Mouse (Mus musculus) left cerebral cortex, adult 8-10 months (tissue): ENCODE measurements at regions not wholly inside any gene's neighbourhood (a gene's known extent, or its start where the extent isn't known, plus 50 kb on each side); places are given as distances from the start of the nearest gene placed in this dataset.

Source experiments
- DNase-seq, 2 experiments: peaks; one replicate each; pipeline ENCODE4 v3.0.0; 2022; ENCODE audit warnings: low spot score in 2 of 2

DNA sequence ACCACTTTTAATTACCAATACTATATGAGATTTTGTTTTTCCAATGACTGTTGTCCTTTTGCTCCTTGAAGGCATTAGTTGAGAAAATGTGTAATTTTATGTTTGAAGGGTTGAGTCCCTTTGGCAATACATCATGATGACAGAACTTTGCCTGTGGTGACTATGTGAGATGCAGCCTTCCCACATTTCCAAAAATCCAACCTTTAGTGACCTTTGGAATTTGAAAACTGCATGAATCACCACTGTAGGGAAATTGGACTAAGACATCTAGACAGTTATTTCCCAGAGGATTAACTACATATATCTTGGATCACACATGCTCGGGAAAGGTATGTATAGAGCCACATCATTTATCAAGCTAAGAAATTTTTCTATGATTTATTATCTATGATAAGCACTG is 57.7 kb downstream of the Fbxo5 start:
- no peak for DNase-seq

DNA sequence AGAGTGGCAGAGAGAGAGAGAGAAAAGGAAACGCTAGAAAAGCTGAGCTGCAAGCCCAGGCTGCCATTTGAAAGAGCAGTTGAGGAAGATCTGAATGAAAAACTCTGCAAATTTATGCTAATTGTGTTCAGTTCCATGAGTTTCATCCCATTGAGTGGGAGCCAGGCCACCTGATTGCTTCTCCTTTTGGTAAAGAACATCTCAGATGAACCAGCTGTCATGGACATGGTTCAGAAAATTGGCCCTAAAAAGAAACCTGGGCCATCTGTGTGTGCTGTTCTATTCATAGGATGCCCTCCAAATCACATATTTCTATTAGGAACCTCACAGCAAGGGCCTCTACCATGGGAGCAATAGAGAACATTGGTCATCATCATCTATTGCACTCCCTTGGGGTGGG is 70.3 kb downstream of the Fbxo5 start:
- peak in 1 of 2 experiments; percentile 28 for DNase-seq

DNA sequence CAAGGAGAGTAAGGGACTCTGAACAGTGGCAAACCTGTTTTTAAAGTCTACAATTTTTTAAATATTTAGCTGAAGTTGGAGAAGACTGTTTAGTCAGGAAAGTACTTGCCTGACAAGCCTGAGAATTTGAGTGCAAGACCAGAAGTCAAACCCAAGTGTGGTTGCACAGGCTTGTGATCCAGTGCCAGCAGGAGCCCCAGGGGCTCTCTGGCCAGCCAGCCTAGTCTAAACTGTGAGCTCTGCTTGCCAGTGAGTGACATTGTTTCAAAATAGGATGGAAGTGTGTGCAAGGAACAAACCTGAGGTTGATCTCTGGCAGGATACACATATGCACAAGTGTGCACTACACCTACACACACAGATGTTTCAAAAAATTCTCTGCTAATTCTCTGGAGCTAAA is 60.8 kb downstream of the Vip start:
- no peak for DNase-seq

DNA sequence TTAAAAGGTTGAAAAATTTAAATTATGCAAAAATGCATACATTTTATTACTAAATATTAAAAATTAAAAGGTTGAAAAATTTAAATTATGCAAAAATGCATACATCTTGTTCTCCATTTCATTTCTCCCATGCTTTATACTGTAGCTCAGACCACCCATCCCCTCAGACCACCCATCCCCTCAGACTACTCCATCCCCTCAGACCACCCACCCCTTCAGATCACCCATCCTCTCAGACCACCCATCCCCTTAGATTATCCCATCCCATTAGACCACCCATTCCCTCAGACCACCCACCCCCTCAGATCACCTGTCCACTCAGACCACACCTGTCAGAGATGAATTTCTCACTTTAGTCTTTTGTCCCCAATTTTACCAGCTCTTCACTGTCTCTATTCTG is 58.4 kb downstream of the Vip start:
- DNase-seq, result no peak
